Mouse (Mus musculus): Measurements from ENCODE around the gene Gm5771.
"Not testable (repeated sequence)": the region's sequence is repeated elsewhere in the genome, so short reads cannot be mapped to it uniquely, and the experiment has no call there.

The Gm5771 gene

GRCm38 (mm10) chr6:41392056-41392455, at the start of gene Gm5771:
Gm5771 (plus strand) TSS chr6:41392356.
- DNase-seq (ENCODE audit: low read depth, low spot score): not testable (repeated sequence)

GRCm38 (mm10) chr6:41353932-41354331, 38.2 kb upstream of the Gm5771 start, which contains the start of gene Try10:
Try10 (plus strand) TSS chr6:41354105.
- no peak for DNase-seq (ENCODE audit: low read depth, low spot score)

- not testable (repeated sequence) for DNase-seq (ENCODE audit: low read depth, low spot score)
These were observed 18.4 kb upstream of the Gm5771 start for GRCm38 (mm10) chr6:41373772-41374171.

- DNase-seq (ENCODE audit: low read depth, low spot score): not testable (repeated sequence)
These were observed 14.6 kb upstream of the Gm5771 start, which contains the start of gene Prss3 for GRCm38 (mm10) chr6:41377578-41377977. Prss3 (minus strand) TSS chr6:41377678.

- DNase-seq (ENCODE audit: low read depth, low spot score): no peak
These were observed 5.4 kb upstream of the Gm5771 start for GRCm38 (mm10) chr6:41386781-41387180.

GRCm38 (mm10) chr6:41391640-41392039, 516 bp upstream of the Gm5771 start:
- not testable (repeated sequence) for DNase-seq (ENCODE audit: low read depth, low spot score)

GRCm38 (mm10) chr6:41442261-41442660, 50.1 kb downstream of the Gm5771 start:
- DNase-seq (ENCODE audit: low read depth, low spot score): not testable (repeated sequence)

- not testable (repeated sequence) for DNase-seq (ENCODE audit: low read depth, low spot score)
These were observed 53.9 kb downstream of the Gm5771 start, which contains the start of gene Gm10334 for GRCm38 (mm10) chr6:41446045-41446444. Gm10334 (minus strand) TSS chr6:41446145.
